In genomic region chr6:86177331-86177982, GRCm38 (mm10) we compare ENCODE assay signal across 24 mouse cellular contexts. TPM values are rescaled to one million over a fixed set of nuclear protein-coding genes. Genes with fewer than 3 reads are reported as not detected.
DNase-seq lines count a peak whose midpoint lies in the region; ATAC-seq and TF ChIP-seq lines count a peak whose summit lies in the region.
"Had no signal": no experiment of that assay in that cellular context is flagged by ENCODE, and none has a peak within 500 bp of the region (broad histone marks: within the 10 kb centered on the region; RNA-seq: fewer than 3 reads in every experiment).

No protein-coding gene starts in this region.

- 88% methylated on average over 9 of the region's 9 CpGs for WGBS in intestine, embryonic 14.5 days
- WGBS in intestine, embryonic 15.5 days, result 93% methylated on average over 9 of the region's 9 CpGs
- WGBS in liver, postnatal 0 days (ENCODE audit: insufficient replicate concordance), result 84% methylated on average over 9 of the region's 9 CpGs
- WGBS in liver, embryonic 12.5 days (ENCODE audit: insufficient replicate concordance), result 76% methylated on average over 9 of the region's 9 CpGs

- TF ChIP-seq CTCF in liver, postnatal 0 days (IDR thresholded peaks at IDR 0.05; ENCODE audit: low read depth), result no peak

- H3K27ac ChIP-seq in intestine, embryonic 14.5 days (ENCODE audit: low read depth), result no peak overlapping the region
- H3K27ac ChIP-seq in intestine, embryonic 15.5 days, result no peak overlapping the region
- peak overlapping the region; percentile 36; the same call in 1 of the 2 replicates for H3K27ac ChIP-seq in liver, postnatal 0 days (ENCODE audit: low read depth)
- no peak overlapping the region for H3K27ac ChIP-seq in liver, embryonic 12.5 days
- H3K27ac ChIP-seq: embryonic facial prominence, embryonic 10.5 days; embryonic facial prominence, embryonic 12.5 days; forebrain, embryonic 13.5 days; forebrain, embryonic 15.5 days had no signal

- H3K36me3 ChIP-seq in intestine, embryonic 14.5 days (ENCODE audit: control insufficient read depth, insufficient read depth, low read length), result no peaks in the 10 kb centered on the region
- H3K36me3 ChIP-seq in intestine, embryonic 15.5 days, result no peaks in the 10 kb centered on the region
- H3K36me3 ChIP-seq in liver, postnatal 0 days (replicated peaks; ENCODE audit: insufficient read depth, low read length), result no peaks in the 10 kb centered on the region
- no peaks in the 10 kb centered on the region for H3K36me3 ChIP-seq in liver, embryonic 12.5 days
- H3K36me3 ChIP-seq: embryonic facial prominence, embryonic 10.5 days; embryonic facial prominence, embryonic 12.5 days; forebrain, embryonic 15.5 days; G1E had no signal

- no peak overlapping the region for H3K4me2 ChIP-seq in intestine, embryonic 14.5 days (ENCODE audit: low read length)
- H3K4me2 ChIP-seq in intestine, embryonic 15.5 days (replicated peaks), result no peak overlapping the region
- H3K4me2 ChIP-seq in liver, postnatal 0 days (ENCODE audit: low read depth, low read length), result no peak overlapping the region
- H3K4me2 ChIP-seq in liver, embryonic 12.5 days, result no peak overlapping the region
- H3K4me2 ChIP-seq: embryonic facial prominence, embryonic 12.5 days; forebrain, embryonic 13.5 days; forebrain, embryonic 15.5 days had no signal

- no peak for ATAC-seq in intestine, embryonic 14.5 days (replicated peaks; ENCODE audit: low FRiP score, low TSS enrichment, low read depth)
- ATAC-seq in intestine, embryonic 15.5 days, result no peak
- ATAC-seq in liver, postnatal 0 days, result no peak
- ATAC-seq in liver, embryonic 12.5 days, result no peak
- ATAC-seq: activated CD4-positive, CD25-positive, alpha-beta regulatory T cell, adult 4 months; CD4-positive, CD25-positive, alpha-beta regulatory T cell, adult 4 months; forebrain, embryonic 13.5 days; forebrain, embryonic 15.5 days; Patski had no signal

- no peaks in the 10 kb centered on the region for H3K9me3 ChIP-seq in intestine, embryonic 14.5 days (ENCODE audit: control insufficient read depth, low read length)
- no peaks in the 10 kb centered on the region for H3K9me3 ChIP-seq in intestine, embryonic 15.5 days
- no peaks in the 10 kb centered on the region for H3K9me3 ChIP-seq in liver, postnatal 0 days (ENCODE audit: low read length)
- no peaks in the 10 kb centered on the region for H3K9me3 ChIP-seq in liver, embryonic 12.5 days (replicated peaks)
- H3K9me3 ChIP-seq: embryonic facial prominence, embryonic 10.5 days; embryonic facial prominence, embryonic 12.5 days; forebrain, embryonic 13.5 days; forebrain, embryonic 15.5 days; G1E had no signal

- peaks cover 3% of the 10 kb centered on the region; the same call in 1 of the 2 replicates for H3K4me1 ChIP-seq in intestine, embryonic 14.5 days (replicated peaks; ENCODE audit: control insufficient read depth, insufficient read depth, low read length)
- no peaks in the 10 kb centered on the region for H3K4me1 ChIP-seq in intestine, embryonic 15.5 days (replicated peaks)
- H3K4me1 ChIP-seq in liver, postnatal 0 days (ENCODE audit: insufficient read depth), result peaks cover 12% of the 10 kb centered on the region
- no peaks in the 10 kb centered on the region for H3K4me1 ChIP-seq in liver, embryonic 12.5 days
- H3K4me1 ChIP-seq: forebrain, embryonic 13.5 days; forebrain, embryonic 15.5 days had no signal

- no peak for TF ChIP-seq EP300 in liver, postnatal 0 days (IDR thresholded peaks at IDR 0.05; ENCODE audit: low read depth)

- no peaks in the 10 kb centered on the region for H3K27me3 ChIP-seq in intestine, embryonic 14.5 days (replicated peaks; ENCODE audit: control insufficient read depth, insufficient read depth, low read length)
- no peaks in the 10 kb centered on the region for H3K27me3 ChIP-seq in intestine, embryonic 15.5 days (replicated peaks)
- H3K27me3 ChIP-seq in liver, postnatal 0 days (ENCODE audit: insufficient read depth, low read length), result no peaks in the 10 kb centered on the region
- no peaks in the 10 kb centered on the region; the same call in 1 of the 2 replicates for H3K27me3 ChIP-seq in liver, embryonic 12.5 days (replicated peaks)
- H3K27me3 ChIP-seq: embryonic facial prominence, embryonic 12.5 days; forebrain, embryonic 13.5 days; forebrain, embryonic 15.5 days; Patski had no signal

- H3K9ac ChIP-seq in intestine, embryonic 14.5 days (ENCODE audit: low read length), result no peak overlapping the region
- no peak overlapping the region for H3K9ac ChIP-seq in intestine, embryonic 15.5 days
- no peak overlapping the region for H3K9ac ChIP-seq in liver, postnatal 0 days (replicated peaks)
- no peak overlapping the region for H3K9ac ChIP-seq in liver, embryonic 12.5 days
- H3K9ac ChIP-seq: embryonic facial prominence, embryonic 12.5 days; forebrain, embryonic 13.5 days; forebrain, embryonic 15.5 days had no signal

- H3K4me3 ChIP-seq in intestine, embryonic 14.5 days (ENCODE audit: low read depth, low read length), result no peak overlapping the region
- H3K4me3 ChIP-seq in intestine, embryonic 15.5 days (replicated peaks), result no peak overlapping the region
- H3K4me3 ChIP-seq in liver, postnatal 0 days (ENCODE audit: low read depth, low read length), result no peak overlapping the region
- H3K4me3 ChIP-seq in liver, embryonic 12.5 days, result no peak overlapping the region
- H3K4me3 ChIP-seq: embryonic facial prominence, embryonic 10.5 days; embryonic facial prominence, embryonic 12.5 days; forebrain, embryonic 13.5 days; forebrain, embryonic 15.5 days had no signal

- peak; percentile 70 for DNase-seq in heart, adult 11 months
- no peak for DNase-seq in heart, adult 18-20 months
- peak; percentile 38 for DNase-seq in intestine, embryonic 14.5 days (ENCODE audit: low spot score)
- no peak for DNase-seq in liver, postnatal 0 days
- DNase-seq: adrenal gland, adult 8-10 months; adrenal gland, postnatal 14 days; adrenal gland, postnatal 36 days; B cell, adult 2 months; cerebellum, adult 11-12 months; cerebellum, adult 2 months; cerebellum, adult 9-10 months; cerebellum, postnatal 10 days; cerebellum, postnatal 25 days had no signal

RNA-seq across cellular contexts. Expression of gene Tgfa, which starts 17.6 kb away (rescaled TPM):
- 1 to 10 TPM; 1.2 to 1.7 TPM for total RNA-seq in heart, adult 18-20 months (2021)
- 6.8 and 7.3 TPM in 2 replicates for polyA plus RNA-seq in intestine, embryonic 14.5 days (2014; fragmentation: Nextera tagmentation; extraction: Ambion mirVana)
- 6.3 and 6.5 TPM in 2 replicates for polyA plus RNA-seq in intestine, embryonic 15.5 days (2015; fragmentation: Nextera tagmentation; extraction: Ambion mirVana)
- 3.0 TPM in 2 replicates for polyA plus RNA-seq in liver, postnatal 0 days (2015; fragmentation: Nextera tagmentation; extraction: Ambion mirVana)
- 1.4 and 2.1 TPM in 2 replicates for polyA plus RNA-seq in liver, embryonic 12.5 days (2016; fragmentation: Nextera tagmentation; extraction: Ambion mirVana)
- total RNA-seq: CH12.LX had no signal
- polyA plus RNA-seq: activated CD4-positive, CD25-positive, alpha-beta regulatory T cell, adult 4 months had no signal

Comparison
In these comparisons a context has a peak if more than half of its experiments do, and no peak if none do; other contexts are left out.
1. DNase-seq: peak in heart, adult 11 months (single experiment) and intestine, embryonic 14.5 days (single experiment); none in heart, adult 18-20 months (0 of 2) and liver, postnatal 0 days (single experiment).